Mouse (Mus musculus): Measurements from ENCODE around the gene Utp18. TPM values are rescaled to one million over a fixed set of nuclear protein-coding genes. Genes with fewer than 3 reads are reported as not detected.

The Utp18 gene
- polyA plus RNA-seq, 1 experiment from 2014 or later, result 34.8 TPM

- H3K4me3 ChIP-seq, result no peak overlapping the region
- 63% methylated on average over 2 of the region's 2 CpGs for WGBS
- no peaks in the 10 kb centered on the region for H3K9me3 ChIP-seq
- H3K27me3 ChIP-seq (replicated peaks; ENCODE audit: low read depth, poor library complexity, severe bottlenecking), result no peaks in the 10 kb centered on the region
- peaks cover 17% of the 10 kb centered on the region for H3K4me1 ChIP-seq
- H3K27ac ChIP-seq (replicated peaks), result no peak overlapping the region
- no peak for DNase-seq (ENCODE audit: low spot score)
- no peaks in the 10 kb centered on the region for H3K36me3 ChIP-seq (replicated peaks)
Measured at GRCm38 (mm10) chr11:93821533-93821932, 64.0 kb downstream of the Utp18 start.

GRCm38 (mm10) chr11:93817966-93818738 lies 67.4 kb downstream of the Utp18 start:
- H3K4me3 ChIP-seq, result no peak overlapping the region
- H3K9me3 ChIP-seq, result no peaks in the 10 kb centered on the region
- no peaks in the 10 kb centered on the region for H3K36me3 ChIP-seq (replicated peaks)
- DNase-seq (ENCODE audit: low spot score), result peak; percentile 36
- WGBS, result 57% methylated on average over 15 of the region's 15 CpGs
- no peak overlapping the region for H3K27ac ChIP-seq (replicated peaks)
- peaks cover 17% of the 10 kb centered on the region for H3K4me1 ChIP-seq
- no peaks in the 10 kb centered on the region for H3K27me3 ChIP-seq (replicated peaks; ENCODE audit: low read depth, poor library complexity, severe bottlenecking)

- H3K36me3 ChIP-seq (replicated peaks), result no peaks in the 10 kb centered on the region
- H3K4me1 ChIP-seq, result peaks cover 6% of the 10 kb centered on the region
- H3K27ac ChIP-seq (replicated peaks), result no peak overlapping the region
- H3K27me3 ChIP-seq (replicated peaks; ENCODE audit: low read depth, poor library complexity, severe bottlenecking), result no peaks in the 10 kb centered on the region
- no peak overlapping the region for H3K4me3 ChIP-seq
- H3K9me3 ChIP-seq, result no peaks in the 10 kb centered on the region
- 86% methylated on average over 4 of the region's 4 CpGs for WGBS
- no peak for DNase-seq (ENCODE audit: low spot score)
Measured at GRCm38 (mm10) chr11:93812955-93813354, 72.6 kb downstream of the Utp18 start.

- Histone ChIP-seq H3K27me3 (replicated peaks; ENCODE audit: low read depth, poor library complexity, severe bottlenecking) (no peaks in the 10 kb centered on the region), H3K36me3 (replicated peaks) (no peaks in the 10 kb centered on the region), H3K4me3 (no peak overlapping the region), H3K4me1 (no peaks in the 10 kb centered on the region; the same call in 1 of the 2 replicates), H3K27ac (replicated peaks) (no peak overlapping the region), H3K9me3 (no peaks in the 10 kb centered on the region)
- 41% methylated on average over 11 of the region's 11 CpGs for WGBS
- DNase-seq (ENCODE audit: low spot score), result peak; percentile 62
Measured at GRCm38 (mm10) chr11:93812125-93812868, 73.3 kb downstream of the Utp18 start.

Other genes starting within 250 kb of the Utp18 start
- 42.0 and 44.6 TPM in 2 replicates for gene Mbtd1, start 86 bp upstream of the Utp18 start, polyA plus RNA-seq (2016; fragmentation: Nextera tagmentation; extraction: Ambion mirVana)
- gene Nme2, start 70.5 kb upstream of the Utp18 start, polyA plus RNA-seq (2016; fragmentation: Nextera tagmentation; extraction: Ambion mirVana), result 138 and 157 TPM in 2 replicates
- gene Gm20390, start 82.5 kb upstream of the Utp18 start, polyA plus RNA-seq (2016; fragmentation: Nextera tagmentation; extraction: Ambion mirVana), result 532 and 553 TPM in 2 replicates
- gene Nme1, start 82.8 kb upstream of the Utp18 start, polyA plus RNA-seq (2016; fragmentation: Nextera tagmentation; extraction: Ambion mirVana), result 352 and 375 TPM in 2 replicates
- 35.5 and 39.4 TPM in 2 replicates for gene Spag9, start 110.3 kb upstream of the Utp18 start, polyA plus RNA-seq (2016; fragmentation: Nextera tagmentation; extraction: Ambion mirVana)